Mouse (Mus musculus) stomach, embryonic 15.5 days (tissue): Measurements from ENCODE around the gene Nip7. TPM values are rescaled to one million over a fixed set of nuclear protein-coding genes. Genes with fewer than 3 reads are reported as not detected.

Experiments
- ATAC-seq: fragments of 200-750 bp; cut with Nextera tagmentation; 2 replicates; pipeline ENCODE4 v1.8.0; 2017; ENCODE audit warnings: low read depth, moderate number of reproducible peaks, moderate TSS enrichment; ENCODE audit not compliant: insufficient read depth, low FRiP score
- H3K27ac ChIP-seq: fragments of 300-500 bp; sonication (generic); 2 replicates; pipeline ENCODE4 v1.5.1; 2015; ENCODE audit warnings: mild to moderate bottlenecking, inconsistent platforms
- H3K27me3 ChIP-seq: fragments of 300-500 bp; sonication (generic); replicated peaks from 2 replicates; pipeline ENCODE4 v1.6.1; 2015; ENCODE audit warnings: inconsistent platforms
- H3K36me3 ChIP-seq: fragments of 300-500 bp; sonication (generic); 2 replicates; pipeline ENCODE4 v1.6.1; 2015; ENCODE audit warnings: inconsistent platforms
- H3K4me1 ChIP-seq: fragments of 300-500 bp; sonication (generic); 2 replicates; pipeline ENCODE4 v1.6.1; 2015; ENCODE audit warnings: inconsistent platforms
- H3K4me2 ChIP-seq: fragments of 300-500 bp; sonication (generic); 2 replicates; pipeline ENCODE4 v1.6.1; 2015; ENCODE audit warnings: mild to moderate bottlenecking, inconsistent platforms
- H3K4me3 ChIP-seq: fragments of 300-500 bp; sonication (generic); replicated peaks from 2 replicates; pipeline ENCODE4 v1.5.1; 2015; ENCODE audit warnings: inconsistent platforms
- H3K9ac ChIP-seq: fragments of 300-500 bp; sonication (generic); 2 replicates; pipeline ENCODE4 v1.6.1; 2015; ENCODE audit warnings: inconsistent platforms
- H3K9me3 ChIP-seq: fragments of 300-500 bp; sonication (generic); 2 replicates; pipeline ENCODE4 v1.6.1; 2016; ENCODE audit warnings: inconsistent platforms
- WGBS: fragments of 180-500 bp; shearing (Covaris S2); methylation state at CpG from one replicate; pipeline ENCODE4 v1.1.7; 2015; 5-methylcytosine and 5-hydroxymethylcytosine counted together
- microRNA-seq: library from miRNA; unstranded; fragments of <30 nt; microRNA quantifications from one replicate; pipeline ENCODE4, GENCODE M21; 2016
- polyA plus RNA-seq: library from polyadenylated mRNA; unstranded; fragments of >200 nt; fragmentation: Nextera tagmentation; extraction: Ambion mirVana; gene quantifications from 2 replicates; pipeline ENCODE4 v1.2.1, GENCODE M21; 2015

Gene Nip7
- polyA plus RNA-seq, 1 experiment from 2014 or later: 73.0 TPM

DNA sequence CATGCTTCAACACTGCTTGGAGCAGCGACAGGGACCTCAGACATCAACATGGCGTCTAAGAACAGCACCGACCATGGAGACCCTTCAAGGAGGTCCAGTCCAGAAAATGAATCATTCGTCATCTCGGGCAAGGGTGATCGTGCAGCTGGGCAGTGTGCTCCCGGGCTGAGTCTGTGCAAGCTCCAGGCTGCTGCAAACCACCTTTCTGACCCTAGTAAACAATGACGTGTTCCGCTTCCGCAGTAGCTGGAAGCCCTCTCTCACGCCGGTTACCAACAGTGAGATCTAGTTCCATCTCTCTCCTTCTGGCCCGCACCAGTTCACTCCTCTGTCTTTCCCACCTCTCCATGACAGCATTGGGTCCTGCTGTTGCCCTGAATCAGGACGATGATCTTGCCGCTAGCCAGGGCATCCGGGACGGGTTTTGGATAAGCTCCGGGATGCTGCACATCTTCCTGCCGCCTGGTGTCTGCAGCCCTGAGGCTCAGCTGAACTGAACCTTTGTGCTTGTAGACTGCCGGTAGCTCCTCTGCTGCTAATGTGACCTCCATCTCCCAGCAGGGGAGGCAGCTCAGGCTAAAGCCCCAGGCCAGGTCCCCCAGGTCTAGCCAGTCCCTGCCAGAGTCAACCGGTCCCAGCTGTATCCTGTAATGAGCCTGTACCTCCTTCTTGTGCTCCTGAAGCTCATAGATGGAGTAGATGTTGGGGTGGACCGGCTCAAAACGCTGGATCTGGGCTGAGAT lies 52.5 kb downstream of the Nip7 start:
- H3K27ac ChIP-seq: no peak overlapping the region
- peak overlapping the region; percentile 44 for H3K4me2 ChIP-seq
- peak overlapping the region; percentile 16; the same call in 1 of the 2 replicates for H3K4me3 ChIP-seq
- 53% methylated on average over 23 of the region's 23 CpGs for WGBS
- ATAC-seq: peak; percentile 18; the same call in 1 of the 2 replicates
- H3K4me1 ChIP-seq: peaks cover 6% of the 10 kb centered on the region; the same call in 1 of the 2 replicates
- H3K36me3 ChIP-seq: no peaks in the 10 kb centered on the region
- H3K9ac ChIP-seq: no peak overlapping the region
- no peaks in the 10 kb centered on the region for H3K27me3 ChIP-seq
- no peaks in the 10 kb centered on the region for H3K9me3 ChIP-seq

DNA sequence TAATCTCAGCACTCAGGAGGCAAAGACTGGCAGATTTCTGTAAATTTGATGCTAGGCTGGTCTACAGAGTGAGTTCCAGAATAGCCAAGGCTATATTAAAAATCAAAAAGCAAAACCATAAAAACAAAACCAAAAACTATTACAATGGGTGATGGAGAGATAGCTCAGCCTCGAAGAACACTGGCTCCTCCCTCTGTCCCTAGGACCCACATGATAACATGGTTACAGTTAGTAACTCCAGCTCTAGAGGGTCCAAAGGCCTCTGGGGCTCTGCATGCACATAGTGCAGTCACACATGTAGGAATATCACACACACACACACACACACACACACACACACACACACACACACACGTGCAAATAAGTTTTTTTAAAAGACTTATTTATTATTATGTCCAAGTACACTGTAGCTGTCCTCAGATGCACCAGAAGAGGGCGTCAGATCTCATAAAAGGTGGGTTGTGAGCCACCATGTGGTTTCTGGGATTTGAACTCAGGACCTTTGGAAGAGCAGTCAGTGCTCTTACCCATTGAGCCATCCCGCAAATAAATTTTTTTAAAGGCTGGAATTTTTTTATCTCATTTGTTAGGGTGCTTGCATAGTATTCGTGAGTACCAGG lies 53.2 kb downstream of the Nip7 start:
- no peaks in the 10 kb centered on the region for H3K9me3 ChIP-seq
- 77% methylated on average over 5 of the region's 5 CpGs for WGBS
- no peaks in the 10 kb centered on the region for H3K36me3 ChIP-seq
- no peak overlapping the region for H3K4me3 ChIP-seq
- no peak for ATAC-seq
- no peak overlapping the region for H3K27ac ChIP-seq
- no peak overlapping the region for H3K9ac ChIP-seq
- no peaks in the 10 kb centered on the region for H3K27me3 ChIP-seq
- H3K4me2 ChIP-seq: no peak overlapping the region
- peaks cover 13% of the 10 kb centered on the region for H3K4me1 ChIP-seq

Small RNAs within 50 kb of the gene (microRNA-seq; reads per million reads assigned to microRNA genes)
- 2.3 reads per million, percentile 6 among the genes with 10 or more reads in this experiment for gene Mir7075

Other genes with a start within 250 kb of the Nip7 start
- gene Has3, start 186.6 kb upstream of the Nip7 start, polyA plus RNA-seq: 0.23 and 0.62 TPM in 2 replicates
- 62.6 and 65.7 TPM in 2 replicates for gene Utp4, start 163.2 kb upstream of the Nip7 start, polyA plus RNA-seq
- gene Sntb2, start 121.1 kb upstream of the Nip7 start, polyA plus RNA-seq: 15.8 and 17.6 TPM in 2 replicates
- 62.0 and 62.9 TPM in 2 replicates for gene Vps4a, start 25.7 kb upstream of the Nip7 start, polyA plus RNA-seq
- gene Pdf, start 8.3 kb upstream of the Nip7 start, polyA plus RNA-seq: 52.7 and 55.1 TPM in 2 replicates
- 36.8 and 39.4 TPM in 2 replicates for gene Cog8, start 188 bp upstream of the Nip7 start, polyA plus RNA-seq
- gene Tmed6, start 8.8 kb downstream of the Nip7 start, polyA plus RNA-seq: 86.6 and 115 TPM in 2 replicates
- gene Terf2, start 39.7 kb downstream of the Nip7 start, polyA plus RNA-seq: 16.1 and 16.7 TPM in 2 replicates
- 92.0 and 108 TPM in 2 replicates for gene Cyb5b, start 93.8 kb downstream of the Nip7 start, polyA plus RNA-seq
- 11.5 and 12.3 TPM in 2 replicates for gene Nfat5, start 236.6 kb downstream of the Nip7 start, polyA plus RNA-seq